Mouse (Mus musculus): Measurements from ENCODE around the gene Naglu. TPM values are rescaled to one million over a fixed set of nuclear protein-coding genes. Genes with fewer than 3 reads are reported as not detected.

The Naglu gene
- polyA plus RNA-seq, 1 experiment from 2014 or later, result 18.9 TPM

- no peak for TF ChIP-seq CTCF (IDR thresholded peaks at IDR 0.05)
- no peak for TF ChIP-seq EP300 (IDR thresholded peaks at IDR 0.05)
- no peak overlapping the region for H3K9ac ChIP-seq (replicated peaks; ENCODE audit: low read depth)
- H3K27me3 ChIP-seq (replicated peaks; ENCODE audit: insufficient read depth, low read length), result no peaks in the 10 kb centered on the region
- H3K4me2 ChIP-seq (replicated peaks; ENCODE audit: low read depth, low read length), result no peak overlapping the region
- H3K27ac ChIP-seq (ENCODE audit: low read length), result peak overlapping the region; percentile 97
- H3K36me3 ChIP-seq (ENCODE audit: insufficient read depth, low read length), result no peaks in the 10 kb centered on the region
- no peaks in the 10 kb centered on the region for H3K9me3 ChIP-seq (ENCODE audit: low read length)
- H3K4me1 ChIP-seq (ENCODE audit: insufficient read depth, low read depth, low read length), result peaks cover 41% of the 10 kb centered on the region
- no peak for ATAC-seq
- WGBS, result 57% methylated on average over 4 of the region's 4 CpGs
- no peak overlapping the region for H3K4me3 ChIP-seq (ENCODE audit: low read depth, low read length)
- no peak for DNase-seq (ENCODE audit: low spot score)
Measured at GRCm38 (mm10) chr11:101064462-101064861, 5.3 kb upstream of the Naglu start.

DNA sequence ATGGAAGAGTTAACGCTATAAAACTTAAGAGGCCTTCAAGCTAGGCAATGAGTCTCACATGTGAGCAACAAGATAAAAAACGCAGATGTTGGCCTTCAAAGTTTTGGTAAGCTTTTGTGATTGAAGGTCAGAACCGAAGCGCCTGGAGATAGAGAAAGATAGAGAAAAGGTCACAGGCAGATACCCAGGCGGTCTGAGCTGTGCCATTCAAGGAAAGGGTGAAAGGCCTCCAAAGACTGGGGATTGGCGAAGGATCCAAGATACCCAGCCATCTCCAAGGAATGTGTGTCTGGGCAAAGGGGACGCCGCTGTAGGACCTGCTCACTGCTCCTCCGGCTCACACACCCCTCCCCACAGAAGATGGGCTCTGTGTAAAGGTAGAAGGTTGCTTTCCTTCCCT is 4.8 kb upstream of the Naglu start:
- no peaks in the 10 kb centered on the region for H3K9me3 ChIP-seq (ENCODE audit: low read length)
- H3K4me1 ChIP-seq (ENCODE audit: insufficient read depth, low read depth, low read length), result peaks cover 39% of the 10 kb centered on the region
- WGBS, result 90% methylated on average over 9 of the region's 9 CpGs
- DNase-seq (ENCODE audit: low spot score) (no peak), ATAC-seq (no peak)
- no peaks in the 10 kb centered on the region for H3K27me3 ChIP-seq (replicated peaks; ENCODE audit: insufficient read depth, low read length)
- H3K27ac ChIP-seq (ENCODE audit: low read length), result peak overlapping the region; percentile 97
- H3K9ac ChIP-seq (replicated peaks; ENCODE audit: low read depth), result no peak overlapping the region
- H3K36me3 ChIP-seq (ENCODE audit: insufficient read depth, low read length), result no peaks in the 10 kb centered on the region
- H3K4me2 ChIP-seq (replicated peaks; ENCODE audit: low read depth, low read length), result no peak overlapping the region
- H3K4me3 ChIP-seq (ENCODE audit: low read depth, low read length), result no peak overlapping the region
- TF ChIP-seq EP300 (IDR thresholded peaks at IDR 0.05), result no peak
- no peak for TF ChIP-seq CTCF (IDR thresholded peaks at IDR 0.05)

DNA sequence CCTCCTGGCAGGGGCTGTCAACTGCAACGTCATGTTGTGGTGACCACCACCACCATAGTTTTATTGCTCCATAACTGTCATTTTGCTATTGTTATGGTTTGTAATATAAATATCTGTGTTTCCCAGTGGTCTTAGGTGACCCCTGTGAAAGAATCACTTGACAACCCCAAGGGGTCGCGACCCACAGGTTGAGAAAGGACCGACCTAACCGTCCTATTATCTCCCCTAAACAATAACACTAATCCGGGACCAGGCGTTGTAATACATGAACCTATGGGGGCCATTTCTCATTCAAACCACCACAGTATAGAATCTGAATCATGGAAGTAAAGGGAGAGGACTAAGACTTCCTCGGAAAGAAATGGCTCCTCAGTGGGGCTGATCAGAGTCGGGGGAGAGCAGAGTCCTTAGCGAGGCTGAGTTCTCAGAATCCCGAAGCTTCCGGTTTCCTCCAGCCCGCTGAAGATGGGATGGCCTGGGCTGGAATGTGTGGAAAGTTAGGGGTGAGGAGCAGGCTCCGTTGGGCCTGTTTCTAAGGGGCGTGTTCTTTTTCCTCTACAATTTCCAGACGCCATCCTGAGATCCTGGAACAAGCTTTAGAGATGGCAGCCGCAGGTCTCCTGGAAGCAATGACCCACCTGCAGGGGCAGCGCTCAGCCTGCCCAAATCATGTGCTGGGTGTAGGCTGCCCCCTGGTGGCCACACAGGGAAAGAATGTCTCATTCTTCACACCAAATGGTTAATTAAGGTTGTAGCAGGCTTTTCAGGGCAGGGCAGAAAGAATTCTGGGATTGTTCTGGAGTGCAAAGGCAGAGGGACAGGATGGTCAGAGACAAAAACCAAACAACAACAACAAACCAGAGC is 3.0 kb upstream of the Naglu start:
- H3K4me1 ChIP-seq (ENCODE audit: insufficient read depth, low read depth, low read length), result peaks cover 30% of the 10 kb centered on the region

GRCm38 (mm10) chr11:101070189-101070527 is 346 bp downstream of the Naglu start:
- under 1% methylated on average over 23 of the region's 36 CpGs for WGBS
- 0 out of 2 replicates have a peak, but pooled peaks cover 3% of the 10 kb centered on the region for H3K4me1 ChIP-seq (ENCODE audit: insufficient read depth, low read depth, low read length)
- DNase-seq (ENCODE audit: low spot score) (peak; percentile 42), ATAC-seq (peak; percentile 67)
- no peaks in the 10 kb centered on the region for H3K9me3 ChIP-seq (ENCODE audit: low read length)
- H3K36me3 ChIP-seq (ENCODE audit: insufficient read depth, low read length), result no peaks in the 10 kb centered on the region
- no peaks in the 10 kb centered on the region for H3K27me3 ChIP-seq (replicated peaks; ENCODE audit: insufficient read depth, low read length)
- no peak overlapping the region for H3K27ac ChIP-seq (ENCODE audit: low read length)
- peak overlapping the region; percentile 56 for H3K9ac ChIP-seq (replicated peaks; ENCODE audit: low read depth)
- H3K4me2 ChIP-seq (replicated peaks; ENCODE audit: low read depth, low read length), result peak overlapping the region; percentile 99
- H3K4me3 ChIP-seq (ENCODE audit: low read depth, low read length), result peak overlapping the region; percentile 61
- TF ChIP-seq EP300 (IDR thresholded peaks at IDR 0.05) (no peak), CTCF (IDR thresholded peaks at IDR 0.05) (no peak)

More for the DNA sequence above, 3.0 kb upstream of the Naglu start:
- Histone ChIP-seq H3K9ac (replicated peaks; ENCODE audit: low read depth) (no peak overlapping the region), H3K27ac (ENCODE audit: low read length) (peak overlapping the region; percentile 55), H3K9me3 (ENCODE audit: low read length) (no peaks in the 10 kb centered on the region), H3K27me3 (replicated peaks; ENCODE audit: insufficient read depth, low read length) (no peaks in the 10 kb centered on the region), H3K4me3 (ENCODE audit: low read depth, low read length) (0 out of 2 replicates have a peak overlapping the region, but pooled peaks have one; percentile 2), H3K4me2 (replicated peaks; ENCODE audit: low read depth, low read length) (peak overlapping the region; percentile 37; the same call in 1 of the 2 replicates), H3K36me3 (ENCODE audit: insufficient read depth, low read length) (no peaks in the 10 kb centered on the region)
- DNase-seq (ENCODE audit: low spot score) (peak; percentile 87), ATAC-seq (no peak)
- 18% methylated on average over 18 of the region's 18 CpGs for WGBS
- TF ChIP-seq EP300 (IDR thresholded peaks at IDR 0.05) (no peak), CTCF (IDR thresholded peaks at IDR 0.05) (peak; percentile 99)

- no peaks in the 10 kb centered on the region for H3K36me3 ChIP-seq (ENCODE audit: insufficient read depth, low read length)
- WGBS, result 72% methylated on average over 6 of the region's 6 CpGs
- DNase-seq (ENCODE audit: low spot score), result no peak
- no peak for TF ChIP-seq CTCF (IDR thresholded peaks at IDR 0.05)
- no peak for TF ChIP-seq EP300 (IDR thresholded peaks at IDR 0.05)
- H3K9ac ChIP-seq (replicated peaks; ENCODE audit: low read depth), result no peak overlapping the region
- 0 out of 2 replicates have a peak, but pooled peaks cover 3% of the 10 kb centered on the region for H3K4me1 ChIP-seq (ENCODE audit: insufficient read depth, low read depth, low read length)
- no peak overlapping the region for H3K27ac ChIP-seq (ENCODE audit: low read length)
- no peaks in the 10 kb centered on the region for H3K9me3 ChIP-seq (ENCODE audit: low read length)
- no peaks in the 10 kb centered on the region for H3K27me3 ChIP-seq (replicated peaks; ENCODE audit: insufficient read depth, low read length)
- ATAC-seq, result no peak
- no peak overlapping the region for H3K4me3 ChIP-seq (ENCODE audit: low read depth, low read length)
- no peak overlapping the region for H3K4me2 ChIP-seq (replicated peaks; ENCODE audit: low read depth, low read length)
Measured at GRCm38 (mm10) chr11:101070987-101071386, 1.2 kb downstream of the Naglu start.

DNA sequence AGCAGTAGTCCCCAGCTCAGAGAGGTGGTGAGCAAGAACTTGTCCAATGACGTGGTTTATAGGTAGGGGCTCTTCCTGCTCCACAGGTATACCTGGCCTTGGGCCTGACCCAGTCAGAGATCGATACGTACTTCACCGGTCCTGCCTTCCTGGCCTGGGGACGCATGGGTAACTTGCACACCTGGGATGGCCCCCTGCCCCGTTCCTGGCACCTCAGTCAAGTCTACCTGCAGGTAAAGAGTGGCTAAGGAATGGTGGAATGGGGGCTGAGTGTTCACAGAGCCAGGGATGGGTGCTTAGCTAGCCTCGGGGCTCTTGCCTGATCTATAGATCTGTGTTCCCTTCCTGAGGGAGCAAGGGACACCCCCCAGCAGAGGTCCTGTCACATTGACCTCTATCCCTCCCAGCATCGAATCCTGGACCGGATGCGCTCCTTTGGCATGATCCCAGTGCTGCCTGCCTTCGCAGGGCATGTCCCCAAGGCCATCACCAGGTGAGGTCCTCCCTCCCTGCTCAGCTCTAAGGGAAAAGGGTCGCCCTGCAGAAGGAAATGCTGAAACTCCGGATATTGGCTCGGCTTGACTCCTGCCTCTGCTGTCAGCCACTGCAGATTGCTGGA is 2.1 kb downstream of the Naglu start:
- H3K9me3 ChIP-seq (ENCODE audit: low read length), result no peaks in the 10 kb centered on the region
- H3K4me2 ChIP-seq (replicated peaks; ENCODE audit: low read depth, low read length), result no peak overlapping the region
- no peak for ATAC-seq
- H3K4me3 ChIP-seq (ENCODE audit: low read depth, low read length), result no peak overlapping the region
- H3K4me1 ChIP-seq (ENCODE audit: insufficient read depth, low read depth, low read length), result 0 out of 2 replicates have a peak, but pooled peaks cover 3% of the 10 kb centered on the region
- 66% methylated on average over 14 of the region's 14 CpGs for WGBS
- no peak overlapping the region for H3K27ac ChIP-seq (ENCODE audit: low read length)
- H3K36me3 ChIP-seq (ENCODE audit: insufficient read depth, low read length), result no peaks in the 10 kb centered on the region
- H3K27me3 ChIP-seq (replicated peaks; ENCODE audit: insufficient read depth, low read length), result no peaks in the 10 kb centered on the region
- TF ChIP-seq EP300 (IDR thresholded peaks at IDR 0.05), result no peak
- TF ChIP-seq CTCF (IDR thresholded peaks at IDR 0.05), result no peak
- H3K9ac ChIP-seq (replicated peaks; ENCODE audit: low read depth), result no peak overlapping the region
- DNase-seq (ENCODE audit: low spot score), result no peak

All from lung, postnatal 0 days (tissue).